Mouse (Mus musculus) left cerebral cortex, postnatal 4 days (tissue): Measurements from ENCODE around the gene Asb16. TPM values are rescaled to one million over a fixed set of nuclear protein-coding genes. Genes with fewer than 3 reads are reported as not detected.

Source experiments
- DNase-seq: peaks from one replicate; pipeline ENCODE4 v3.0.0-alpha.2; 2022
- intact Hi-C: fragments of 180-260 bp; cut with DNase I; formaldehyde crosslinking; loops from one replicate; pipeline ENCODE4 v1.15.1; 2025
- total RNA-seq, 2 experiments: library from RNA; stranded (reverse); gene quantifications; 2 replicates each; pipeline ENCODE4 v1.2.3; 2021

Asb16 gene
- total RNA-seq, 2 experiments from 2014 or later = 0.91 to 0.98 TPM

GRCm38 (mm10) chr11:102284501-102285094 is 16.1 kb downstream of the Asb16 start, which contains the start of gene Tmub2:
Tmub2 (plus strand) TSS chr11:102284931.
- DNase-seq = peak; percentile 96
- intact Hi-C loops = no loop called here

- intact Hi-C loops = no loop called here
- DNase-seq = peak; percentile 61
Measured at GRCm38 (mm10) chr11:102285095-102285834, 16.7 kb downstream of the Asb16 start.

GRCm38 (mm10) chr11:102287485-102287884 is 18.9 kb downstream of the Asb16 start:
- no peak for DNase-seq
- intact Hi-C loops = no loop called here

GRCm38 (mm10) chr11:102288027-102288804 is 19.7 kb downstream of the Asb16 start:
- DNase-seq = no peak
- intact Hi-C loops = no loop called here

- intact Hi-C loops = no loop called here
- DNase-seq = peak; percentile 75
Measured at GRCm38 (mm10) chr11:102288913-102289312, 20.4 kb downstream of the Asb16 start.

- intact Hi-C loops = no loop called here
- no peak for DNase-seq
Measured at GRCm38 (mm10) chr11:102289511-102290100, 21.1 kb downstream of the Asb16 start.

- intact Hi-C loops = no loop called here
- DNase-seq = no peak
Measured at GRCm38 (mm10) chr11:102290141-102290540, 21.6 kb downstream of the Asb16 start.

- intact Hi-C loops = no loop called here
- DNase-seq = peak; percentile 9
Measured at GRCm38 (mm10) chr11:102291051-102291535, 22.6 kb downstream of the Asb16 start.

- intact Hi-C loops = no loop called here
- DNase-seq = peak; percentile 9
Measured at GRCm38 (mm10) chr11:102293971-102294370, 25.4 kb downstream of the Asb16 start.

- intact Hi-C loops = no loop called here
- no peak for DNase-seq
Measured at GRCm38 (mm10) chr11:102294416-102294815, 25.9 kb downstream of the Asb16 start.

GRCm38 (mm10) chr11:102294887-102295597 is 26.5 kb downstream of the Asb16 start:
- DNase-seq = peak; percentile 22
- intact Hi-C loops = loop anchor here (5.0 kb wide), 2 partner anchors 117 to 137 kb away; partner anchors contain the start of gene Grn

- intact Hi-C loops = loop anchor here (5.0 kb wide), 2 partner anchors 116 to 136 kb away; partner anchors contain the start of gene Grn
- DNase-seq = peak; percentile 65
Measured at GRCm38 (mm10) chr11:102295598-102296471, 27.3 kb downstream of the Asb16 start.

- intact Hi-C loops = loop anchor here (5.0 kb wide), 2 partner anchors 116 to 136 kb away; partner anchors contain the start of gene Grn
- DNase-seq = peak; percentile 99
Measured at GRCm38 (mm10) chr11:102296491-102297472, 28.2 kb downstream of the Asb16 start, which contains the start of gene Atxn7l3. Atxn7l3 (minus strand) TSS chr11:102296631.

- no peak for DNase-seq
- intact Hi-C loops = loop anchor here (5.0 kb wide), 2 partner anchors 114 to 134 kb away; partner anchors contain the start of gene Grn
Measured at GRCm38 (mm10) chr11:102297577-102298556, 29.3 kb downstream of the Asb16 start.

GRCm38 (mm10) chr11:102299839-102300238 is 31.3 kb downstream of the Asb16 start:
- intact Hi-C loops = loop anchor here (5.0 kb wide), 2 partner anchors 112 to 132 kb away; partner anchors contain the start of gene Grn
- DNase-seq = peak; percentile 74

- no peak for DNase-seq
- intact Hi-C loops = no loop called here
Measured at GRCm38 (mm10) chr11:102304141-102304540, 35.6 kb downstream of the Asb16 start.
